Mouse (Mus musculus): ENCODE measurements around the gene Ifitm10. TPM values are rescaled to one million over a fixed set of nuclear protein-coding genes. Genes with fewer than 3 reads are reported as not detected.
"Not testable (repeated sequence)": the region's sequence is repeated elsewhere in the genome, so short reads cannot be mapped to it uniquely, and the experiment has no call there.

Ifitm10 gene
- polyA plus RNA-seq, 1 experiment from 2014 or later = 2.4 TPM

- Histone ChIP-seq H3K36me3 (ENCODE audit: control insufficient read depth, insufficient read depth, low read length) (no peaks in the 10 kb centered on the region), H3K27ac (ENCODE audit: low read depth, low read length) (no peak overlapping the region), H3K4me3 (ENCODE audit: low read depth, low read length) (no peak overlapping the region), H3K27me3 (replicated peaks; ENCODE audit: control insufficient read depth, insufficient read depth, low read length) (no peaks in the 10 kb centered on the region), H3K9me3 (ENCODE audit: control insufficient read depth, low read length) (no peaks in the 10 kb centered on the region), H3K9ac (ENCODE audit: low read depth, low read length) (no peak overlapping the region), H3K4me2 (no peak overlapping the region), H3K4me1 (replicated peaks; ENCODE audit: control insufficient read depth, insufficient read depth, low read length) (no peaks in the 10 kb centered on the region; the same call in 1 of the 2 replicates)
- ATAC-seq (replicated peaks; ENCODE audit: low FRiP score) (no peak), DNase-seq (ENCODE audit: low spot score) (no peak)
- WGBS = 87% methylated on average over 8 of the region's 8 CpGs
Measured at GRCm38 (mm10) chr7:142408686-142409085, 35.1 kb upstream of the Ifitm10 start.

GRCm38 (mm10) chr7:142407935-142408334 lies 34.4 kb upstream of the Ifitm10 start:
- Histone ChIP-seq H3K4me1 (replicated peaks; ENCODE audit: control insufficient read depth, insufficient read depth, low read length) (no peaks in the 10 kb centered on the region), H3K4me3 (ENCODE audit: low read depth, low read length) (no peak overlapping the region), H3K9me3 (ENCODE audit: control insufficient read depth, low read length) (no peaks in the 10 kb centered on the region), H3K27ac (ENCODE audit: low read depth, low read length) (no peak overlapping the region), H3K36me3 (ENCODE audit: control insufficient read depth, insufficient read depth, low read length) (no peaks in the 10 kb centered on the region), H3K27me3 (replicated peaks; ENCODE audit: control insufficient read depth, insufficient read depth, low read length) (no peaks in the 10 kb centered on the region), H3K9ac (ENCODE audit: low read depth, low read length) (no peak overlapping the region), H3K4me2 (no peak overlapping the region)
- ATAC-seq (replicated peaks; ENCODE audit: low FRiP score) (no peak), DNase-seq (ENCODE audit: low spot score) (no peak)
- 67% methylated on average over 4 of the region's 4 CpGs for WGBS

- not testable (repeated sequence) for H3K9ac ChIP-seq (ENCODE audit: low read depth, low read length); H3K27me3 ChIP-seq (replicated peaks; ENCODE audit: control insufficient read depth, insufficient read depth, low read length); H3K9me3 ChIP-seq (ENCODE audit: control insufficient read depth, low read length); ATAC-seq (replicated peaks; ENCODE audit: low FRiP score); H3K36me3 ChIP-seq (ENCODE audit: control insufficient read depth, insufficient read depth, low read length); H3K4me3 ChIP-seq (ENCODE audit: low read depth, low read length); DNase-seq (ENCODE audit: low spot score); H3K4me2 ChIP-seq; H3K27ac ChIP-seq (ENCODE audit: low read depth, low read length); H3K4me1 ChIP-seq (replicated peaks; ENCODE audit: control insufficient read depth, insufficient read depth, low read length)
- 84% methylated on average over 5 of the region's 5 CpGs for WGBS
Measured at GRCm38 (mm10) chr7:142405134-142405533, 31.6 kb upstream of the Ifitm10 start.

DNA sequence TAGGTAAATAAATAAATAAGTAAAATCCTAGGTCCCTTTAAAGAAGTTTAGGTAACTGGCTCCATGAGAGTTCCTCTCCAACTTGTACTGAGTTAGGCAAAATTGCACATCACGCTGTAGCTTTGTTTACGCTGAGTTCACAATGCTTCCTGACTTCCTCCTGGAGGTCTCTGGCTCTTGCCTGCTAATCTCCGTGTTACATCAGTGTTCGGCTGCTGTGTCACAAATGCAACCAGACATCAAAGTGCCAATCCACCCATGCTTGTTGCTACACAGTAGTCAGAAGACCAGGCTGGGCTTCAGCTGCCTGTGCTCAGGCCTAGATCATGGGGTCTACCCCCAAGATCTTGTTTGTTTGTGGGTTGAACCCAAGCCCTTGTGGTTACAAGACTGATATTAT lies 30.0 kb upstream of the Ifitm10 start:
- no peak overlapping the region for H3K4me3 ChIP-seq (ENCODE audit: low read depth, low read length)
- no peaks in the 10 kb centered on the region for H3K27me3 ChIP-seq (replicated peaks; ENCODE audit: control insufficient read depth, insufficient read depth, low read length)
- ATAC-seq (replicated peaks; ENCODE audit: low FRiP score) = 0 out of 2 replicates have a peak, but pooled peaks have one; percentile 17
- no peak overlapping the region for H3K9ac ChIP-seq (ENCODE audit: low read depth, low read length)
- no peaks in the 10 kb centered on the region for H3K36me3 ChIP-seq (ENCODE audit: control insufficient read depth, insufficient read depth, low read length)
- H3K9me3 ChIP-seq (ENCODE audit: control insufficient read depth, low read length) = no peaks in the 10 kb centered on the region
- no peak overlapping the region for H3K27ac ChIP-seq (ENCODE audit: low read depth, low read length)
- DNase-seq (ENCODE audit: low spot score) = no peak
- WGBS = 54% methylated on average over 4 of the region's 4 CpGs
- H3K4me1 ChIP-seq (replicated peaks; ENCODE audit: control insufficient read depth, insufficient read depth, low read length) = peaks cover 11% of the 10 kb centered on the region
- no peak overlapping the region for H3K4me2 ChIP-seq

GRCm38 (mm10) chr7:142400750-142401142 lies 27.2 kb upstream of the Ifitm10 start:
- peaks cover 15% of the 10 kb centered on the region for H3K4me1 ChIP-seq (replicated peaks; ENCODE audit: control insufficient read depth, insufficient read depth, low read length)
- no peak overlapping the region for H3K9ac ChIP-seq (ENCODE audit: low read depth, low read length)
- no peak overlapping the region for H3K27ac ChIP-seq (ENCODE audit: low read depth, low read length)
- no peaks in the 10 kb centered on the region for H3K36me3 ChIP-seq (ENCODE audit: control insufficient read depth, insufficient read depth, low read length)
- H3K4me2 ChIP-seq = no peak overlapping the region
- H3K27me3 ChIP-seq (replicated peaks; ENCODE audit: control insufficient read depth, insufficient read depth, low read length) = no peaks in the 10 kb centered on the region
- H3K9me3 ChIP-seq (ENCODE audit: control insufficient read depth, low read length) = no peaks in the 10 kb centered on the region
- H3K4me3 ChIP-seq (ENCODE audit: low read depth, low read length) = no peak overlapping the region
- ATAC-seq (replicated peaks; ENCODE audit: low FRiP score) (no peak), DNase-seq (ENCODE audit: low spot score) (no peak)
- 71% methylated on average over 7 of the region's 7 CpGs for WGBS

DNA sequence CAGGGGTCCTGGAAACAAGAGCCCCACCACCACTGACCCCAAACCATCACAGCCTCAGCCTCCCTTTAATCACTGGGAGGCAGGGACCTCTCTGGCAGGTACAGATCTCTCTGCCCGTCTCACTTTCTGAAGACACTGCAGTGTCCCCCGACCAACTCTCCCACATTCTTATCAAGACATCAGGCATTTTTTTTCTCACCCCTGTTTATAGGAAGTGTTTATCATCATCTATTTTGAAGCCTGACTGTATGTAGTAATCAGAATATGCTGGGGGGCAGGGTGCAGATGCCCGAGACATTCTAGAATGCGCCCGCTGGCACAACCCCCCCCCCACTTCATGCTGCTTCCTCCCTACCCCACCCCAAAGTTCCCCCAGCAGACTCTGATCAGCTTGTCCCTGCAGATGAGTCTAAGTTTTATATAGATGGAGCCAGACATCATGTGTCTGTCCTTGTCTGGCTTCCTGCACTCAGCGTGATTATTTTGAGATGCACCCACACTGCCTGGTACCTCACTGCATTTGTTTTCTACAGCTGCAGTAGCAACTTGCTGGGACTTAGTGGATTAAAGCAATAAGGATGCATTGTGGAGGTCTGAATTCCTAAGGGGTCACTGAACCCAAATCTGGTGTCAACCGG lies 26.7 kb upstream of the Ifitm10 start:
- Histone ChIP-seq H3K9me3 (ENCODE audit: control insufficient read depth, low read length) (no peaks in the 10 kb centered on the region), H3K9ac (ENCODE audit: low read depth, low read length) (no peak overlapping the region), H3K36me3 (ENCODE audit: control insufficient read depth, insufficient read depth, low read length) (no peaks in the 10 kb centered on the region), H3K4me1 (replicated peaks; ENCODE audit: control insufficient read depth, insufficient read depth, low read length) (peaks cover 16% of the 10 kb centered on the region), H3K4me3 (ENCODE audit: low read depth, low read length) (no peak overlapping the region), H3K27me3 (replicated peaks; ENCODE audit: control insufficient read depth, insufficient read depth, low read length) (no peaks in the 10 kb centered on the region), H3K27ac (ENCODE audit: low read depth, low read length) (no peak overlapping the region), H3K4me2 (no peak overlapping the region)
- DNase-seq (ENCODE audit: low spot score) = no peak
- 65% methylated on average over 7 of the region's 7 CpGs for WGBS
- no peak for ATAC-seq (replicated peaks; ENCODE audit: low FRiP score)

DNA sequence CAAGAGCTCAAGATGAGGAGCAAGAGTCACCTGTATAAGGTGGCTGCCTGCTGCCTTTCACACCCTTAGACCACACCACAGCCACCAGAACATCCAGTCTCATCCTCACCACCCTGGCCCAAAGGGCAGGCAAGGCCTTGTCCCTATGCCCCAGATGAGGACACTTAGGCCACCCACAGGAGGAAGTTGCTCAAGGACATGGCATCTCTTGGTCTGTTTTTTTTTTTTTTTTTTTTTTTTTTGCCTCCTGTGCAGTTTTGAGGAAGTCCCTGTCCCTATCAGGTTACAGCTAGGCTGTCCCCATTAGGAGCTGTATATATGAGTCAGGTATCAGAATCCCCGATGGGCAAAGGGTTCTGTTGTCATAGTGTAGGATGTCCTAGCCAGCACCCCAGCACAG lies 25.7 kb upstream of the Ifitm10 start:
- no peak for DNase-seq (ENCODE audit: low spot score)
- H3K27me3 ChIP-seq (replicated peaks; ENCODE audit: control insufficient read depth, insufficient read depth, low read length) = no peaks in the 10 kb centered on the region
- 0 out of 2 replicates have a peak overlapping the region, but pooled peaks have one; percentile 9 for H3K27ac ChIP-seq (ENCODE audit: low read depth, low read length)
- ATAC-seq (replicated peaks; ENCODE audit: low FRiP score) = no peak
- 33% methylated on average over 1 of the region's 1 CpGs for WGBS
- no peak overlapping the region for H3K4me3 ChIP-seq (ENCODE audit: low read depth, low read length)
- H3K4me2 ChIP-seq = no peak overlapping the region
- H3K9ac ChIP-seq (ENCODE audit: low read depth, low read length) = no peak overlapping the region
- peaks cover 25% of the 10 kb centered on the region for H3K4me1 ChIP-seq (replicated peaks; ENCODE audit: control insufficient read depth, insufficient read depth, low read length)
- H3K36me3 ChIP-seq (ENCODE audit: control insufficient read depth, insufficient read depth, low read length) = no peaks in the 10 kb centered on the region
- H3K9me3 ChIP-seq (ENCODE audit: control insufficient read depth, low read length) = no peaks in the 10 kb centered on the region

DNA sequence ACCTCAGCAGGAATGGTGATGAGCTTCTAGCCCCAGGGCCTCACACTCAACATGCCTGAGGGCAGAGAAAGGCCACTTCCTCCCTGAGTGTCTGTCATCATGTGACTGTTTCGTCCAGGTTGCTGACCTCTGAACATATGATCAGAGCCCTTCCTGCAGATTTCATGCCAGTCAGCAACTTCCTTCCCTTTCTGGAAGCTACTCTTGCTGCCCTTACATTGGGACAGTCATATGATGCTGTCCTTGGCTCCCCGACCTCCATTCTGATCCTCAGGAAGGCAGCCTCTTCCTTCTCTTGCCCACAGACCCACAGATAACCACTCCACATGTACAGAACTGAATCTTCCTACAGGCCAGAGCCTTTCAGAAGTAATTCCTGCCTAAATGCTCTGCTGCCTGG lies 24.5 kb upstream of the Ifitm10 start:
- WGBS = 47% methylated on average over 2 of the region's 2 CpGs

DNA sequence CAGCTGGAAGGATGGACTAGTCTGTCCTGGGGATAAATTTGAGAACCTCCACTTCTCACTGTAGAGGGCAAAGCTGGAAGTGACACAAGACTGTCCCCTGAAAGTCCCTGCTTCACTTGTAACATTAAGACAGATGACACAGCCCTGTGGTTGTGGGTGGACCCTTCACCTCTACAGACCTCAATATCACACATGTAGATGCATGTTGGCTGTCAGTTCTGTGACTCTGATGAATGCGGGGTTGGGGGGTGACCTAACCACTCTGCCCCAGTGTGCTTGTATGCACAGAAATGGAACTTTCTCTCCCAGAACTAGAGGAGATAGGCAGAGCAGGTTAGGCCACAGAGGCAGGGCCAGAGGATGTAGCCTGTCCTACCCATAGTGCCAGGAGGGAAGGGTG lies 23.1 kb upstream of the Ifitm10 start:
- Histone ChIP-seq H3K9me3 (ENCODE audit: control insufficient read depth, low read length) (no peaks in the 10 kb centered on the region), H3K4me2 (no peak overlapping the region), H3K9ac (ENCODE audit: low read depth, low read length) (no peak overlapping the region; the same call in 1 of the 2 replicates), H3K4me3 (ENCODE audit: low read depth, low read length) (no peak overlapping the region), H3K27me3 (replicated peaks; ENCODE audit: control insufficient read depth, insufficient read depth, low read length) (no peaks in the 10 kb centered on the region), H3K27ac (ENCODE audit: low read depth, low read length) (no peak overlapping the region), H3K4me1 (replicated peaks; ENCODE audit: control insufficient read depth, insufficient read depth, low read length) (peaks cover 43% of the 10 kb centered on the region), H3K36me3 (ENCODE audit: control insufficient read depth, insufficient read depth, low read length) (no peaks in the 10 kb centered on the region)
- WGBS = 92% methylated on average over 1 of the region's 1 CpGs
- no peak for DNase-seq (ENCODE audit: low spot score)
- ATAC-seq (replicated peaks; ENCODE audit: low FRiP score) = no peak

More for the DNA sequence above, 24.5 kb upstream of the Ifitm10 start:
- no peak for DNase-seq (ENCODE audit: low spot score)
- Histone ChIP-seq H3K9me3 (ENCODE audit: control insufficient read depth, low read length) (no peaks in the 10 kb centered on the region), H3K4me2 (no peak overlapping the region), H3K27ac (ENCODE audit: low read depth, low read length) (0 out of 2 replicates have a peak overlapping the region, but pooled peaks have one; percentile 9), H3K4me3 (ENCODE audit: low read depth, low read length) (no peak overlapping the region), H3K9ac (ENCODE audit: low read depth, low read length) (no peak overlapping the region), H3K27me3 (replicated peaks; ENCODE audit: control insufficient read depth, insufficient read depth, low read length) (no peaks in the 10 kb centered on the region), H3K36me3 (ENCODE audit: control insufficient read depth, insufficient read depth, low read length) (no peaks in the 10 kb centered on the region), H3K4me1 (replicated peaks; ENCODE audit: control insufficient read depth, insufficient read depth, low read length) (peaks cover 36% of the 10 kb centered on the region)
- no peak for ATAC-seq (replicated peaks; ENCODE audit: low FRiP score)
